Mouse (Mus musculus): ENCODE results near the gene Gimap9. TPM values are rescaled to one million over a fixed set of nuclear protein-coding genes. Genes with fewer than 3 reads are reported as not detected.
"Not testable (repeated sequence)": the region's sequence is repeated elsewhere in the genome, so short reads cannot be mapped to it uniquely, and the experiment has no call there.

Gimap9 gene
- polyA plus RNA-seq, 1 experiment from 2014 or later: 3.6 TPM

- no peak overlapping the region for H3K27ac ChIP-seq (ENCODE audit: low read depth, low read length)
- no peaks in the 10 kb centered on the region for H3K4me1 ChIP-seq (ENCODE audit: control insufficient read depth, insufficient read depth, low read length)
- H3K9ac ChIP-seq (ENCODE audit: low read length): no peak overlapping the region
- H3K4me3 ChIP-seq (ENCODE audit: low read depth, low read length): no peak overlapping the region
- no peak overlapping the region for H3K4me2 ChIP-seq (ENCODE audit: low read depth)
- H3K9me3 ChIP-seq (ENCODE audit: control insufficient read depth, low read length): no peaks in the 10 kb centered on the region
- H3K27me3 ChIP-seq (ENCODE audit: control insufficient read depth, insufficient read depth, low read length): no peaks in the 10 kb centered on the region
- 85% methylated on average over 4 of the region's 4 CpGs for WGBS
- no peak for ATAC-seq (ENCODE audit: insufficient read depth, low FRiP score, low TSS enrichment)
- no peaks in the 10 kb centered on the region for H3K36me3 ChIP-seq (ENCODE audit: control insufficient read depth, insufficient read depth, low read length)
- no peak for DNase-seq (ENCODE audit: low spot score)
These were observed 6.3 kb downstream of the Gimap9 start for GRCm38 (mm10) chr6:48682271-48682670.

- H3K9ac ChIP-seq (ENCODE audit: low read length); ATAC-seq (ENCODE audit: insufficient read depth, low FRiP score, low TSS enrichment); H3K27ac ChIP-seq (ENCODE audit: low read depth, low read length); H3K36me3 ChIP-seq (ENCODE audit: control insufficient read depth, insufficient read depth, low read length); DNase-seq (ENCODE audit: low spot score); H3K4me3 ChIP-seq (ENCODE audit: low read depth, low read length); H3K27me3 ChIP-seq (ENCODE audit: control insufficient read depth, insufficient read depth, low read length); H3K4me1 ChIP-seq (ENCODE audit: control insufficient read depth, insufficient read depth, low read length); H3K9me3 ChIP-seq (ENCODE audit: control insufficient read depth, low read length); H3K4me2 ChIP-seq (ENCODE audit: low read depth): not testable (repeated sequence)
- 97% methylated on average over 3 of the region's 4 CpGs for WGBS
These were observed 7.4 kb downstream of the Gimap9 start for GRCm38 (mm10) chr6:48683263-48683821.

GRCm38 (mm10) chr6:48684319-48684718 lies 8.4 kb downstream of the Gimap9 start, which contains the start of gene Gimap4:
Gene Gimap4, plus strand, starts transcription at chr6:48684549.
- WGBS: 77% methylated on average over 5 of the region's 5 CpGs

GRCm38 (mm10) chr6:48684806-48685205 lies 8.9 kb downstream of the Gimap9 start:
- ATAC-seq (ENCODE audit: insufficient read depth, low FRiP score, low TSS enrichment) (no peak), DNase-seq (ENCODE audit: low spot score) (no peak)
- Histone ChIP-seq H3K4me3 (ENCODE audit: low read depth, low read length) (no peak overlapping the region), H3K27ac (ENCODE audit: low read depth, low read length) (no peak overlapping the region), H3K36me3 (ENCODE audit: control insufficient read depth, insufficient read depth, low read length) (no peaks in the 10 kb centered on the region), H3K27me3 (ENCODE audit: control insufficient read depth, insufficient read depth, low read length) (no peaks in the 10 kb centered on the region), H3K4me2 (ENCODE audit: low read depth) (no peak overlapping the region), H3K9ac (ENCODE audit: low read length) (no peak overlapping the region), H3K9me3 (ENCODE audit: control insufficient read depth, low read length) (no peaks in the 10 kb centered on the region), H3K4me1 (ENCODE audit: control insufficient read depth, insufficient read depth, low read length) (no peaks in the 10 kb centered on the region)
- 66% methylated on average over 4 of the region's 4 CpGs for WGBS

More at GRCm38 (mm10) chr6:48684319-48684718, 8.4 kb downstream of the Gimap9 start, which contains the start of gene Gimap4:
- Histone ChIP-seq H3K9ac (ENCODE audit: low read length) (no peak within 1 kb of the TSS), H3K4me3 (ENCODE audit: low read depth, low read length) (no peak within 1 kb of the TSS), H3K36me3 (ENCODE audit: control insufficient read depth, insufficient read depth, low read length) (no peaks in the 10 kb centered on the region), H3K27me3 (ENCODE audit: control insufficient read depth, insufficient read depth, low read length) (no peaks in the 10 kb centered on the region), H3K9me3 (ENCODE audit: control insufficient read depth, low read length) (no peaks in the 10 kb centered on the region), H3K27ac (ENCODE audit: low read depth, low read length) (no peak within 1 kb of the TSS), H3K4me1 (ENCODE audit: control insufficient read depth, insufficient read depth, low read length) (no peaks in the 10 kb centered on the region), H3K4me2 (ENCODE audit: low read depth) (no peak within 1 kb of the TSS)
- no peak for ATAC-seq (ENCODE audit: insufficient read depth, low FRiP score, low TSS enrichment)
- no peak for DNase-seq (ENCODE audit: low spot score)

GRCm38 (mm10) chr6:48685251-48685650 lies 9.3 kb downstream of the Gimap9 start:
- 86% methylated on average over 2 of the region's 2 CpGs for WGBS
- ATAC-seq (ENCODE audit: insufficient read depth, low FRiP score, low TSS enrichment) (no peak), DNase-seq (ENCODE audit: low spot score) (no peak)
- Histone ChIP-seq H3K4me2 (ENCODE audit: low read depth) (no peak overlapping the region), H3K4me3 (ENCODE audit: low read depth, low read length) (no peak overlapping the region), H3K9me3 (ENCODE audit: control insufficient read depth, low read length) (no peaks in the 10 kb centered on the region), H3K27ac (ENCODE audit: low read depth, low read length) (no peak overlapping the region), H3K27me3 (ENCODE audit: control insufficient read depth, insufficient read depth, low read length) (no peaks in the 10 kb centered on the region), H3K4me1 (ENCODE audit: control insufficient read depth, insufficient read depth, low read length) (no peaks in the 10 kb centered on the region), H3K36me3 (ENCODE audit: control insufficient read depth, insufficient read depth, low read length) (no peaks in the 10 kb centered on the region), H3K9ac (ENCODE audit: low read length) (no peak overlapping the region)

GRCm38 (mm10) chr6:48685694-48686665 lies 10.1 kb downstream of the Gimap9 start:
- H3K9me3 ChIP-seq (ENCODE audit: control insufficient read depth, low read length): no peaks in the 10 kb centered on the region
- H3K27me3 ChIP-seq (ENCODE audit: control insufficient read depth, insufficient read depth, low read length): no peaks in the 10 kb centered on the region
- no peak overlapping the region for H3K4me2 ChIP-seq (ENCODE audit: low read depth)
- H3K4me1 ChIP-seq (ENCODE audit: control insufficient read depth, insufficient read depth, low read length): no peaks in the 10 kb centered on the region
- WGBS: 81% methylated on average over 7 of the region's 7 CpGs
- no peak overlapping the region for H3K27ac ChIP-seq (ENCODE audit: low read depth, low read length)
- no peak overlapping the region for H3K9ac ChIP-seq (ENCODE audit: low read length)
- H3K4me3 ChIP-seq (ENCODE audit: low read depth, low read length): no peak overlapping the region
- H3K36me3 ChIP-seq (ENCODE audit: control insufficient read depth, insufficient read depth, low read length): no peaks in the 10 kb centered on the region
- ATAC-seq (ENCODE audit: insufficient read depth, low FRiP score, low TSS enrichment) (no peak), DNase-seq (ENCODE audit: low spot score) (no peak)

- Histone ChIP-seq H3K4me2 (ENCODE audit: low read depth) (no peak overlapping the region), H3K36me3 (ENCODE audit: control insufficient read depth, insufficient read depth, low read length) (no peaks in the 10 kb centered on the region), H3K27me3 (ENCODE audit: control insufficient read depth, insufficient read depth, low read length) (no peaks in the 10 kb centered on the region), H3K27ac (ENCODE audit: low read depth, low read length) (no peak overlapping the region), H3K4me3 (ENCODE audit: low read depth, low read length) (no peak overlapping the region), H3K9ac (ENCODE audit: low read length) (no peak overlapping the region), H3K9me3 (ENCODE audit: control insufficient read depth, low read length) (no peaks in the 10 kb centered on the region), H3K4me1 (ENCODE audit: control insufficient read depth, insufficient read depth, low read length) (no peaks in the 10 kb centered on the region)
- WGBS: 86% methylated on average over 2 of the region's 2 CpGs
- DNase-seq (ENCODE audit: low spot score) (no peak), ATAC-seq (ENCODE audit: insufficient read depth, low FRiP score, low TSS enrichment) (no peak)
These were observed 11.1 kb downstream of the Gimap9 start for GRCm38 (mm10) chr6:48687077-48687476.

GRCm38 (mm10) chr6:48689320-48689719 lies 13.4 kb downstream of the Gimap9 start:
- no peaks in the 10 kb centered on the region for H3K27me3 ChIP-seq (ENCODE audit: control insufficient read depth, insufficient read depth, low read length)
- no peak overlapping the region for H3K27ac ChIP-seq (ENCODE audit: low read depth, low read length)
- DNase-seq (ENCODE audit: low spot score): no peak
- H3K4me3 ChIP-seq (ENCODE audit: low read depth, low read length): no peak overlapping the region
- H3K4me1 ChIP-seq (ENCODE audit: control insufficient read depth, insufficient read depth, low read length): no peaks in the 10 kb centered on the region
- 87% methylated on average over 2 of the region's 2 CpGs for WGBS
- H3K4me2 ChIP-seq (ENCODE audit: low read depth): no peak overlapping the region
- H3K36me3 ChIP-seq (ENCODE audit: control insufficient read depth, insufficient read depth, low read length): no peaks in the 10 kb centered on the region
- H3K9me3 ChIP-seq (ENCODE audit: control insufficient read depth, low read length): no peaks in the 10 kb centered on the region
- no peak for ATAC-seq (ENCODE audit: insufficient read depth, low FRiP score, low TSS enrichment)
- H3K9ac ChIP-seq (ENCODE audit: low read length): no peak overlapping the region
